Mouse (Mus musculus): ENCODE data around the gene Slc39a13.

GRCm38 (mm10) chr2:91072092-91072491, 1.9 kb upstream of the Slc39a13 start:
- no peak for TF ChIP-seq CTCF (conservative IDR thresholded peaks at IDR 0.05; ENCODE audit: low read length)
- no peak for TF ChIP-seq POU5F1 (IDR thresholded peaks at IDR 0.05; ENCODE audit: borderline replicate concordance, low read length)

Measured in E14TG2a.4 (cell line).